Mouse (Mus musculus): ENCODE results near the gene Ppil1.
A peak's percentile ranks its signal among the peaks of the same experiment; 100 is the strongest.
"Not testable (repeated sequence)": the region's sequence is repeated elsewhere in the genome, so short reads cannot be mapped to it uniquely, and the experiment has no call there.

The Ppil1 gene

DNA sequence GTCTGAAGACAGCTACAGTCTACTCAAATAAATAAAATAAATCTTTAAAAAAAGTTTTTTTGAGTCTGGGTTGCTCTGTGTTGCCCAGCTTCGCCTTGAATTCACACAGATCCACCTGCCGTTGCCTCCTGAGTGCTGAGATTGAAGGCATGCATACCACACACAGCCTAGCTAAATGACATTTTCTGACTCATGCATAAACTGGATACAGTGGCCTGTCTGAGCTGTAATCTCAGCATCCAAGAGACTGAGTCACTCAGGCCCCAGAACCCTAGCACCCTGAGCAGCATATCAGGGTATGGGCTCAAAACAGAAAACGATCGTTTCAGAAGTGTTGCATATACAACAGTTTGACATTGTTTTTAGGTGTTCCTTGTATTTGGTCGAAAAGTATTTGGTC is 17.6 kb upstream of the Ppil1 start:
- DNase-seq (ENCODE audit: low read depth, low spot score): no peak

- no peak for DNase-seq (ENCODE audit: low read depth, low spot score)
These were observed 16.4 kb upstream of the Ppil1 start for GRCm38 (mm10) chr17:29280422-29280821.

DNA sequence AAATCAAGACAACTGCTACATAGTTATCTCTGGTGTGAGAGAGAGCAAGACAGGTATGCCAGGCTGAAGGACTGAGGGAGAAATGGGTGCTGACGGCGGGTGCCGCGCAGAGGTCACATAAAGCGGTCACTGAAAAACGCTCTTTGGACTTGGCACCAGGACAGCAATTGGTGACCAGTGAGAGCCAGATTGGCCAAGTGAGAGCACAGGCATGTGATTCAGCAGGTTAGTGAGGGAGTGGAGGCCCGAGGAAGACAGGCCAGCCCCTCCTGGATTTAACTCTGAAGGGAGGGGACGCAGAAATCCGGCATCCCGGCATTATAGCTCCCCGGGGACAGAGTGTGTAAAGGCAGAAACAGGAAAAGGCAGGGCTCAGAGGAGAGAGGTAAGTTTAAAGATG is 9.9 kb upstream of the Ppil1 start:
- no peak for DNase-seq (ENCODE audit: low read depth, low spot score)

- DNase-seq (ENCODE audit: low read depth, low spot score): no peak
These were observed 9.2 kb upstream of the Ppil1 start for GRCm38 (mm10) chr17:29273156-29273555.

DNA sequence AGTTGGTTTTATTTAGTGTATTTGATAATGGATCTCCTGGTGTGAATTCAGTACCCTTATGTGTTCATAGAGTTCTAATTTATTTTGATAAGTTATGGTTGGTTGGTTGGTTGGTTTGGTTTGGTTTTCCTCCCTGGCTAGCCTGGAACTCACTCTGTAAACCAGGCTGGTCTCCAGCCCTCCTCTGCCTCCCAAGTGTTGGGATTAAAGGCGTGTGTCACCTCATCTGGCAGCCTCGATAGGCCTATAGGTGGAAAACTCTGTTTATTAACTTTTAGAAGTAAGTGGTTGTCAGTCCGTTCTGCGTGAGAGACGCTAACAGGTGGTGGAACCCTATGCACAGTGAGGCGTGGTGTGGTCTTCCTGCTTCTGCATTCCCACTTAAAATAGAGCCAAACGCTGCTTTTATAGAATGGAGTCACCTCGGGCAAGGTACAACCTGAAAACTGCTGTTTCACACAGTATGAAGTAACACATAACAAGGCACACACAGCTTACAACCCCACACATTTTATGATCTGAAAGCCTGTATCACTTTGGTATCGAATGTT is 6.2 kb upstream of the Ppil1 start:
- no peak for DNase-seq (ENCODE audit: low read depth, low spot score)

DNA sequence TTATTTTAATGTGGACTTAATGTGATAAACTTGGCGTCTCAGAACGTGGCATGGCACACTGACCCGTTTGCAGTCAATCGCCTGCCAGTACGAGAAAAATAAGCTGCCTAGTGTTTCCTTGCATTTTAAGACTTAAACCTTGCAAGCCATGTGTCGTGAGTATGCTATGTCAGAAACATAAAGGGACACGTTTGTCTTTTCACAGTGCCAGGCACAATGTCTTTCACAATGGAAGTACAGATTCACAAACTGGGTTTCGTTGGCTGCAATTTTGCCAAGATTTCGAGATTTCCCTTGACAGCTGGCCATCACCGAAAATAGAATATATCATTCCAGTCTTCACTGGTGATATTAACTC is 5.3 kb upstream of the Ppil1 start:
- DNase-seq (ENCODE audit: low read depth, low spot score): no peak

GRCm38 (mm10) chr17:29268682-29269348 is 4.8 kb upstream of the Ppil1 start, which contains the start of gene BC004004:
BC004004 (plus strand) TSS chr17:29268788.
- peak; percentile 85 for DNase-seq (ENCODE audit: low read depth, low spot score)

DNA sequence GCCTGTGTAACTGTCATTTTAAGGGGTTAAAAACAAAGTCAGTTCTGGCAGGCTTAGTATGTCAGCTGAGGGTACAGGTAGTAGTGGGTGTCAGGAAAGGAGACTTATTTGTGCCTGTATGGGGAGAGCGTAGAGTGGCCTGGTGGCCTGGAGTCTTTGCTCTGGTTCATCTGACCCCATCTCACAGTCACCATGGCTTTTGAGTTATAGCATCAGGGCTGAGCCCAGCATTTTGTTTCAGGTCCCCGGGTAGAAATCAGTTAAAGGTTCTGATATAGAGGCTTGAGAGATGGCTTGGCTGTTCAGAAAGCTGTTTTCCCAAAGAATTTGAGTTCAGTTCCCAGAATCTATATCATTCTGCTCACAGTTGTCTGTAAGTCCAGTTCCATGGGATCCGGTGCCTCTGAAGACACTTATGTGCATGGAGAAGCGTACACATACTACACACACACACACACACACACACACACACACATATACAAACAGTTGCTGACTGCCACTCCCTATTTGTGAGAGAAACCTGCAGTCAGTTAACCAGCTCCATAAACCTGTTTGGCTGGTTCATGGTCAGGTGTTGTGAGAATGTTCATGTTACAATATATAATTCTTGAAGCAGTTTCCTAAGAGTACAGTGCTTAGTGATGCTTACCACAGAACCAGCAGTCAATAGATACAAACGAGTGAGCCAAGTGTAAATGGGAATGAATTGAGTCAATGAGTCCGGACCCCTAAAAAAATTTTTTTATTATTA is 4.1 kb upstream of the Ppil1 start:
- DNase-seq (ENCODE audit: low read depth, low spot score): no peak

- not testable (repeated sequence) for DNase-seq (ENCODE audit: low read depth, low spot score)
These were observed 3.1 kb upstream of the Ppil1 start for GRCm38 (mm10) chr17:29267040-29267439.

DNA sequence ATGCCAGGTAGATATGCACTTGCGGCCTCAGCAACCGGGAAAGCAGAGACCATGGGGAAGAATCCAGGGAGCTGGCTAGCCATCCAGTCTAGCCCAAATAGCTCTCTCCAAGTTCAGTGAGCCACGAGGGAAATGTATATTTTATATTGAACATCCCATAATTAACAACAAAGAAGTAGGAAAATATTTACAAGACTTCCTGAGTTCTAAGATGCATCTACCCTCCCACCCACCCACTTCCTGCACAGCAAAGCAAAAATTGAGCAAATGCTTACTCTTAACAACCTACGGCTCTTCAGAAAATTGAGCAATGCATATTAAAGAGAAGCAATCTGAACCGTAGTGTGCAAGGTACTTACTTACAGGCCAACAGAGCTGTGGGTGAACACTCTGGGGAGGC is 774 bp upstream of the Ppil1 start:
- DNase-seq (ENCODE audit: low read depth, low spot score): no peak

DNA sequence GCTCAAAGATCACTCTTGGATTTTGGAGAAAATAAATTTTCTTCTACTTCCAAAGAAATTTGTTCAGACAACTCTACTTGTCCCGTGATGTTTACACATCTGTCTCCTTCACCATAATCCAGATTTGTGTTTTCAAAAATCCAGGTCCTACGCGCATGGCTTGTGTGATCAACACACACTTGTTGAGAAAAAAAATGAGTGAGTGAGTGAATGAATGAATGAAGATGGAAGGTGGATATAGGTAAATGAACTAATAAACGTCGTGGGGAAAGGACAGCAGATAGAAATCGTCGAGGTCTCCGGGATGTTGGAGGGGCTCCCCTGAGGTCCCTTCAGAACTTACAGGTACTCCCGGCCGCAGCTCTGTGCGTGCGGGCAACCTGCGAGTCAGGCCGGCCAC is 569 bp downstream of the Ppil1 start:
- no peak for DNase-seq (ENCODE audit: low read depth, low spot score)

DNA sequence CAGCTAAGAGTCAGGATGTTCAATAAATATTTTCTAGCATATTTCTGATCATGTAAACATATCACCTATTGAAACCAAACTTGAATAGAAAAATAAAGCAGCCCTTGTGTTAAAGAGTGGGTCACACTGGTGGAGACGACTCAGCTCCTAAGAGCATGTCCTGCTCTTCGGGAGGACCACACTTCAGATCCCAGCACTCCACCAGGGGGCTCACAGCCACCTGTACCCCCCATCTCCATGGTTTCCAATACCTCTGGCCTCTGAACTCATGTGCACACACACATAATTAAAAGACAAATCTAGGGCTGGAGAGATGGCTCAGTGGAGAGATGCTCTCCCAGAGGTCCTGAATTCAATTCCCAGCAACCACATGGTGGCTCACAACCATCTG is 1.7 kb downstream of the Ppil1 start:
- DNase-seq (ENCODE audit: low read depth, low spot score): no peak

DNA sequence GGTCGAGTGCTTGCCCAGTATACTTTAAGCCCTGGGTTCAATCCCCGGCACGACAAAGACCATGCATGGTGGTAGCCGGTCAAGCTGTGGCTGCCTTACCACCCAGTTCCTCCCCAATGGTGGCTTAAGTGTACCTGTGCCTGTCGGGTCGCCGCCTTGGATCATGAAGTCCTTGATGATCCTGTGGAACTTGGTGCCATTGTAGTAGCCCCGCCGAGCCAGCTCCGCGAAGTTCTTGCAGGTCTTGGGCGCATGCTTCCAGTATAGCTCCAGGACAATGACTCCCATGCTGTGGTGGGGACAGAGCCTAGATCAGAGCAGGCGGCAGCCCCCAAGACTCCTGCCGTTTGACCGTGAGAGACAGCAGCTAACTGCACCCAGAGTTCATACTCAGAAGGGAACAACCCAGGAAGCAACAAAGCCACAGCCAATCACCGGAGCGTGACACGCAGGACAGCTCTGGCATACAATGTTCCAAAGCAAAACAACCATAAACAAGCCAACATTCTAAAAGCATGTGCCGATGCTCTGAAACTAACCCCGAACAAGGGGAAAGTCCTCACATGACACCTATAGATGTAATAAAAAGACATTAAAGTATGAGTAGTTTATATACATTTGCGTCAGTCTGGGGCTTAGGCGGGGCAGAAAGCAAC is 2.3 kb downstream of the Ppil1 start:
- DNase-seq (ENCODE audit: low read depth, low spot score): no peak

DNA sequence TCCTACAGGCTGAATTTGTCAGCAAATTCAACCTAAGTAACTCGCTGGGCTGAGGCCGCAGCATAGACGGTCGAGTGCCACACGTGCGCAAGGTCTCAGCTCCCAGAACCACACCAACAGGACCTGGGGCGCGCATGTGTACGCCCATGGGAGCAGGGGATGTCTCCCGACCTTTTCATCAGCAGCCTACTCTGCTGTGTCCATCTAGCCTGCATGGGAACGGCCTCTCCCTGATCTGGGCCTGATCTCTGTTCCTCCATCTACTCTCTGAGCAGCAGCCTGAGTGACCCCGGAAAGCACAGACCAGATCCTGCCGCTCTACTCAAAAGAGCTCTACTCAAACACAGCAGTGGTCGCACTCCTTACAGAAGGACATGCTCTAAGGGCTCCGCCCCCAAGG is 3.5 kb downstream of the Ppil1 start:
- no peak for DNase-seq (ENCODE audit: low read depth, low spot score)

- DNase-seq (ENCODE audit: low read depth, low spot score): no peak
These were observed 4.5 kb downstream of the Ppil1 start for GRCm38 (mm10) chr17:29259489-29259888.

GRCm38 (mm10) chr17:29258921-29259320 is 5.1 kb downstream of the Ppil1 start:
- no peak for DNase-seq (ENCODE audit: low read depth, low spot score)

- DNase-seq (ENCODE audit: low read depth, low spot score): no peak
These were observed 5.9 kb downstream of the Ppil1 start for GRCm38 (mm10) chr17:29258025-29258558.

DNA sequence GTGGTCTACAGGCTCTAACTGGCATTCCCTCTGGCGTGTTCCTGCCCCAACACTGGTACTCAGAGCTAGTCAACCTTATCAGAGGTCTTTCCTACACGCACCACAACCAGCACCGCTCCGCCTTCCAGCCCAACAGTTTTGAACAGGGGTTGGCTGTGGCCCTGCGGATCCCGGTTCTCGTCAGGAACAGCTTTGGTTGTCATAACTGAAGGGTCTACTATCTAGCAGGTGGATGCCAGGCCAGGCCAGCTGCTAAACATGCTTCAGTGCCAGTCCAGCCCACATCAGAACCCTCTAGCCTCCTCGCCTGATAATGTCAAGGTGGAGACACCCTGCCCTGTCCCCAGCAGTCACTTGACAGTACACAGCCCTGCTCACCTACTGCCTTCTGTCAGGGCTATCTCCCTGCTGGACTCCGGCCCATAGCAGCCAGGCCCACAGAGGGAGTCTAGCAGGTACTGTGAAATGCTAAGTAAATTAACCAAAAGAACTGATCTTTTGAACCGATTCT is 6.9 kb downstream of the Ppil1 start:
- DNase-seq (ENCODE audit: low read depth, low spot score): no peak

- no peak for DNase-seq (ENCODE audit: low read depth, low spot score)
These were observed 7.5 kb downstream of the Ppil1 start for GRCm38 (mm10) chr17:29256507-29256906.

GRCm38 (mm10) chr17:29254784-29255183 is 9.2 kb downstream of the Ppil1 start:
- not testable (repeated sequence) for DNase-seq (ENCODE audit: low read depth, low spot score)

- no peak for DNase-seq (ENCODE audit: low read depth, low spot score)
These were observed 10.3 kb downstream of the Ppil1 start for GRCm38 (mm10) chr17:29253684-29254083.

DNA sequence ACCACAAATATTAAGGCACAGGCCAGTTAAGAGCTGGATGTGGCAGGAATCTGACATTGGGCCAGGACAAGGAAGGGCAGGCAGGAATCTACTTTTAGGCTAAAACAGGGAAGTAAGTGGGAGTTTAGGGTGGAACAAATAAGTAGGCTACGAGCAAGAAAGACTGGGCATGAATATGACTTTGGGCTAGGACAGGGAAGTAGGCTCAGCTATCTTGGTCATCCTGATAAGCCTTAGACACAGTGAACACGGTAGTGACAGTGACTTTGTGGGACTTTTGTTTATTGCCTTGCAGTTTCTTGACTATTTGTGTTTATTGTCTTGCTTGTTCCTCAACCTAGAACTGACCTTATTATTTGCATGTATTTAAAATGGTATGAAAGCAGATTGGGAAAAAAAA is 10.8 kb downstream of the Ppil1 start:
- no peak for DNase-seq (ENCODE audit: low read depth, low spot score)
